Mouse (Mus musculus) liver, postnatal 0 days (tissue): Measurements from ENCODE around the gene Ccdc50.

Experiments
- CTCF ChIP-seq: sonication (generic); IDR thresholded peaks from 2 replicates; pipeline ENCODE4 v1.5.1; 2016; ENCODE audit warnings: antibody characterized with exemption, low read depth
- EP300 ChIP-seq: IDR thresholded peaks from 2 replicates; pipeline ENCODE4 v1.6.1; 2016; ENCODE audit warnings: antibody characterized with exemption, low read depth, mild to moderate bottlenecking

GRCm38 (mm10) chr16:27396951-27397350, 8.3 kb downstream of the Ccdc50 start:
- no peak for TF ChIP-seq CTCF
- TF ChIP-seq EP300: no peak
